Mouse (Mus musculus) CD8-positive naive resting alpha-beta T cell, adult 57 days (primary cell): Measurements from ENCODE around the gene Ppfibp2. TPM values are rescaled to one million over a fixed set of nuclear protein-coding genes. Genes with fewer than 3 reads are reported as not detected.

Source experiments
- total RNA-seq: library from RNA; stranded (reverse); gene quantifications from one replicate; pipeline ENCODE4 v1.2.4, GENCODE M21; 2023

Gene Ppfibp2
- 1.9 TPM for total RNA-seq

DNA sequence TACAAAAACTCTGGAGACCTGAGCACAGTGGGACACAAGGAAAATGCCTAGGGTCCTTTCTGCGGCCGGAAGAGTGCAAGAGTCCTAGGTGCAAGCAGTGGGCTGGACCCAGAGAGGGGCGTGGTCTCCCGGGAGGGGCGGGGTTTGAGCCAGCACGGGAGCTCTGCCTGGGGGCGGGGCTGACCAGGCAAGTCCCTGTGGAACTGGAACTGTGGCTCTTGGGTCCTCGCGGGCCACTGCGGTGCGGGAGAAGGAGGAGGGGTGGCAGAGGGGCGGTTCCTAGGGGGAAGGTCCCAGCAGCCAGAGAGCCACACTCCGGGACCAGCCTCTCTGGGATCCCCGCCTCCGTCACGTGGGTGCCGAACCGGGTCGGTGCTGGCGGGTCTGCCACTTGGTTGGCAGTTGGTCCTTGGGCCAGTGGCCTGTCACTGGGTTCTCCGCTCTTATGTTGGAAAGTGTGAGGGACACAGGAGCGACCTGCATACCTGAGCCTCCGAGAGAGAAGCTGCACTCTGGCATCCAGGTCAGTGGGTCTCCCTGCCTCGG lies at the start of gene Ppfibp2:
Gene Ppfibp2 (plus strand): TSS at position 351 of the 546 bp plus-strand sequence.

DNA sequence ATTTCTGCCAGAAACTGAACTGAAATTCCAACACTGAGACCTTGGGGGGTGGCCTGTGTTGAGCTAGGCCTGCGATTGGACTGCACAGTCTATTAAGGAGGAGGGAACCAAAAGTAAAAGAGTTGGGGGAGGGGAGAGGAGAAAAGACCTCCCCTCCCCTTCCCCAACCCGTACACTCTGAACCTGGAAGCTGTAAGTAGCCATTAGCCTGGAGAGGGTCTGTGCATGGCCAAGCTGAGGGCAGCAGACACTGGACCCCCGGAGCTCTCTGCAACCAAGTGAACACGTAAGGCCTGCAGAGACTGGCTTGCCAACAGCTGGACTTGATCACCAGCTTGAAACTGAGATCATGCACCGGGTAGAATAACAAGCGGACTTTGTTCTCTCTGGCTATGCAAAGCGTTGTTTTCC lies 27.7 kb upstream of the Ppfibp2 start, which contains the start of gene Olfml1:
Gene Olfml1 (plus strand): TSS at position 186 of the 411 bp plus-strand sequence.

DNA sequence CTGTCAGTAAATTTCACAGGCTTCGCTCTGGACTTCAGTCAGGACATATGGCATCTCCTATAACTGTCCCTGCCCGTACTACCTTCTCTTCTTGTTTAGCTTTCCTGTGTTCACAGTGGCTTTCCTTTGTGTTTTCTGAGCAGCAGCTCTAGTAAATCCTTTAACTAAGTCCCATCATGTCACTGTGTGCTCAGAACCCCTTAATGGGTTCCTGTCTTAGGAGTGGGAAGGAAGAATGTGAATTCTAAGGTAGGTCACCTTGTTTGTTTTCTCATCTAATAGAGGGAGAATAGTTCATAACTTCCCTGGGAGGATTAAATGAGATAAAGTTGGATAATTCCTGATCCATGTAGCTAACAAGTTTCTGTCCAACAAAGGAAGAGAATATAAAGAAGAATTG lies 30.1 kb downstream of the Ppfibp2 start, which contains the start of gene 5330417H12Rik:
Gene 5330417H12Rik (minus strand): TSS at position 101 of the 400 bp plus-strand sequence.

DNA sequence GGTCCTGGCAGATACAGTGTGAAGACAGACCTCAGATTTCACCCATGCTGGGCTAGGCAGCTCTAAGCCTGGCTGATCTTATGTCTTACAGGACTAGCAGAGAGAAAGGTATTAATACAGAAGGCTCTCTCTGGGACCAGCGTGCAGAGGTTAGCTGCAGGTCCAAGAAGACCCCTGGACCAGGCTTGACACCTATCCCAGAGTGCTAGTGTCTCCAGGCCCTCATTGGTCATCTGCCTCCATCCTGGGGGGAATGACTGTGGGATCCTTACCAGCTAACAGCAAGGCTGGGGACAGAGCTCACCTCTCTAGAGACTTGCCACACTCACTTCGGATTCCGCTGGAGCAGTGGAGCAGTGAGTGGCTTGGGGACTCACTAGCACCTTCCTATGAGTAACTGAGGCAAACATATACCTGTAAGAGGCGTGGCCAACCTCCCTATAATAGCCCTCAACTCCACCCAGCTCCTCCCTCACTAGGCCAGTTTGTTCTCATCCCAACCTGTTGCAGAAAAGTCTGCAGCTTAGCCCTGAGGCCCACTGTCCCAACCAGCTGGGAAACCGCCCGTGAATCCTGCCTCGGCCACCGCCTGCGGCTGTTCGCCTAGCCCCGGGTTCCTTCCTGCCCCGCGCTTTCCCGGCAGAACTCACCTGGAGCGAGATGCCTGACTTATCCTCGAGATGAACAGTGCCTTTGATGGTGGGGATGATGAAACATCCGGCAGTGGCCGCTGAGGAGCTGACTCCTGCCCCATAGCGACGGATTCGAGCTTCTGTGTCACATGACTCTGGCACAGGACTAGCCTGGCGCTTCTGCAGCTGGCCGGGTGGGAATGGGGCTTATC lies 162.5 kb downstream of the Ppfibp2 start, which contains the start of gene Cyb5r2:
Gene Cyb5r2 (minus strand): TSS at position 725 of the 844 bp plus-strand sequence.

Other genes starting within 250 kb of the Ppfibp2 start
- gene Syt9, start 224.5 kb upstream of the Ppfibp2 start, total RNA-seq, result not detected
- gene Olfml1, start 27.8 kb upstream of the Ppfibp2 start, total RNA-seq, result not detected
- not detected for gene 5330417H12Rik, start 30.0 kb downstream of the Ppfibp2 start, total RNA-seq
- not detected for gene Cyb5r2, start 162.8 kb downstream of the Ppfibp2 start, total RNA-seq
- not detected for gene Ovch2, start 206.0 kb downstream of the Ppfibp2 start, total RNA-seq
- gene Olfr467, start 217.1 kb downstream of the Ppfibp2 start, total RNA-seq, result not detected
- not detected for gene Olfr469, start 230.3 kb downstream of the Ppfibp2 start, total RNA-seq